9 mouse cellular contexts compared by ENCODE assay signal in genomic region chr4:120024071-120024470, GRCm38 (mm10). TPM values are rescaled to one million over a fixed set of nuclear protein-coding genes. Genes with fewer than 3 reads are reported as not detected.
DNase-seq lines count a peak whose midpoint lies in the region.
"Had no signal": no experiment of that assay in that cellular context is flagged by ENCODE, and none has a peak within 500 bp of the region (broad histone marks: within the 10 kb centered on the region; RNA-seq: fewer than 3 reads in every experiment).

No protein-coding gene starts in this region.

- peak; percentile 9 for DNase-seq in adrenal gland, adult 2 months
- no peak for DNase-seq in adrenal gland, adult 18-20 months (ENCODE audit: low spot score in 2 of 2)
- peak; percentile 53 for DNase-seq in lung, postnatal 10 days
- no peak for DNase-seq in lung, postnatal 25 days (ENCODE audit: low spot score)
- DNase-seq in heart, postnatal 10 days: peak; percentile 51 to 55
- peak; percentile 80 to 92 for DNase-seq in left cerebral cortex, postnatal 25 days (ENCODE audit: low spot score in 2 of 2)
- peak; percentile 90 for DNase-seq in telencephalon, adult 2 months (ENCODE audit: low read depth, low spot score)
- DNase-seq in adrenal gland, postnatal 4 days (ENCODE audit: low spot score in 2 of 2): no peak

- intact Hi-C loops in heart, postnatal 10 days (cut with DNase I): no loop called here
- intact Hi-C loops in left cerebral cortex, postnatal 25 days (cut with DNase I): loop anchor here (5.0 kb wide), 1 partner anchor 142 kb away; no protein-coding TSS in a partner anchor

RNA-seq across cellular contexts. Expression of gene AL607142.1, which starts 40.7 kb away (rescaled TPM):
- not detected for total RNA-seq in adrenal gland, adult 2 months (2021)
- not detected in 2 replicates for polyA plus RNA-seq in adrenal gland, adult 2 months (2012; rRNA removed)
- not detected for total RNA-seq in adrenal gland, adult 18-20 months (2021)
- total RNA-seq in heart, postnatal 10 days (2021): not detected
- not detected for total RNA-seq in left cerebral cortex, postnatal 25 days (2021)
- total RNA-seq in adrenal gland, postnatal 4 days (2021): not detected
- total RNA-seq: layer of hippocampus, postnatal 25 days had no signal

Comparison
In these comparisons a context has a peak if more than half of its experiments do, and no peak if none do; other contexts are left out.
1. DNase-seq: peak in adrenal gland, adult 2 months (single experiment), lung, postnatal 10 days (single experiment), heart, postnatal 10 days (2 of 2), left cerebral cortex, postnatal 25 days (2 of 2) and telencephalon, adult 2 months (single experiment); none in adrenal gland, adult 18-20 months (0 of 2), lung, postnatal 25 days (single experiment) and adrenal gland, postnatal 4 days (0 of 2).